Mouse (Mus musculus): ENCODE data around the gene Tmbim7. TPM values are rescaled to one million over a fixed set of nuclear protein-coding genes. Genes with fewer than 3 reads are reported as not detected.

The Tmbim7 gene
- not detected in 2 replicates for polyA plus RNA-seq (2012; rRNA removed)

DNA sequence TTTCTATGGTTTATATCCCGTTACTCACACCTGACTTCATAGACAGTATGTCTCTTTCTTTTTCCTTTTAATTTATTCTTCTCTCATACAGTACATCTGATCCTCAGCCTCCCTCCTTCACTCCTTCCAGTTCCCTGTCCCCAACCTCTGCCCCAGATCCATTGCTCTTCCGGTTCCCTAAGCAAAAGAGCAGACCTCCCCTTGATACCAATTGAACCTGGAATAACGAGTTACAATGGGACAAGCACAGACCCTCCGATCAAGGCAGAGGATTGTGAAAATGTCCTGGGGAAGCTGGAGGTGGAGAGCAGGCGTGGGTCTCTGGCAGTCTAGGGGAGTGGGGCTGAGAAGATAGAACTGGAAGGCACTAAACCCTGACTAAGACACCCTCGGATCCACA, at the start of gene Tmbim7:
Gene Tmbim7 (plus strand): TSS at position 301 of the 400 bp plus-strand sequence.

DNA sequence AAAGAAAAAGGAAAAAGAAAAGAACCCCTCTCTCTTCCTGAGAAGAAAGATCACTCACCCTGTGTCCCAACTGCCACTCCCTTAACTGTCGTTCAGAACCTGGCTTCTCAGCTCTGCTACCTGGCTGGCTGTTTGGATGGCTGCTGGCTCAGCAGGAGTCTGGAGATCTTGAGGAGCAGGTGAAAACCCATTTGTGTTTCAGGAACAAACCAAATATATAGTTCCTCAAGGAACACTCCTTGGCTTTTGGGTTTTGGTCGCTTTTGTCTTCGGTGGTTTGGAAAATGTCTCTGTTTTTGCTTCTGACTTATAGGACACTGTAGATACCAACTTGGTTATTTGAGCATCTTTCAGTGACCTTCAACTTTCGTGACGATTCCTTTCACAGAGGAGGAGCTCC, 6.1 kb downstream of the Tmbim7 start, which contains the start of gene Gatad1:
Gene Gatad1 (minus strand): TSS at position 101 of the 400 bp plus-strand sequence.

Other genes starting within 250 kb of the Tmbim7 start
- 27.7 and 27.9 TPM in 2 replicates for gene Fam133b, start 107.3 kb upstream of the Tmbim7 start, polyA plus RNA-seq (2012; rRNA removed)
- 4.7 and 5.5 TPM in 2 replicates for gene 1700109H08Rik, start 79.6 kb upstream of the Tmbim7 start, polyA plus RNA-seq (2012; rRNA removed)
- 26.1 and 26.7 TPM in 2 replicates for gene Pex1, start 55.1 kb upstream of the Tmbim7 start, polyA plus RNA-seq (2012; rRNA removed)
- gene Rbm48, start 54.6 kb upstream of the Tmbim7 start, polyA plus RNA-seq (2012; rRNA removed) = 10.7 and 11.1 TPM in 2 replicates
- gene Gatad1, start 6.0 kb downstream of the Tmbim7 start, polyA plus RNA-seq (2012; rRNA removed) = 60.0 and 68.1 TPM in 2 replicates
- 22.8 and 24.2 TPM in 2 replicates for gene Ankib1, start 151.7 kb downstream of the Tmbim7 start, polyA plus RNA-seq (2012; rRNA removed)
- 46.6 and 50.3 TPM in 2 replicates for gene Krit1, start 152.0 kb downstream of the Tmbim7 start, polyA plus RNA-seq (2012; rRNA removed)
- gene Lrrd1, start 194.0 kb downstream of the Tmbim7 start, polyA plus RNA-seq (2012; rRNA removed) = 0.05 and 0.06 TPM in 2 replicates
- gene Mterf1a, start 242.8 kb downstream of the Tmbim7 start, polyA plus RNA-seq (2012; rRNA removed) = 5.8 and 6.4 TPM in 2 replicates

Data from central nervous system, embryonic 18 days (tissue).